Mouse (Mus musculus) spleen, adult 2 months (tissue): ENCODE results near the gene Prss8. TPM values are rescaled to one million over a fixed set of nuclear protein-coding genes. Genes with fewer than 3 reads are reported as not detected.

Experiments
- DNase-seq, 2 experiments: peaks; one replicate each; pipeline versions ENCODE4 v3.0.0 to v3.0.0-alpha.2; 2012 to 2021; ENCODE audit warnings: low spot score in 2 of 2, low read depth in 1 of 2
- H3K27ac ChIP-seq: fragments of 200-500 bp; 2 replicates; pipeline ENCODE4 v1.5.1; 2012; ENCODE audit warnings: low read length, inconsistent platforms; ENCODE audit not compliant: insufficient read depth
- H3K27me3 ChIP-seq: fragments of 200-500 bp; 2 replicates; pipeline ENCODE4 v1.6.1; 2012; ENCODE audit warnings: mild to moderate bottlenecking, moderate library complexity, low read length, inconsistent platforms; ENCODE audit not compliant: control insufficient read depth, insufficient read depth
- H3K36me3 ChIP-seq: fragments of 200-500 bp; 2 replicates; pipeline ENCODE4 v1.6.1; 2012; ENCODE audit warnings: mild to moderate bottlenecking, low read length, inconsistent platforms; ENCODE audit not compliant: control insufficient read depth, insufficient read depth
- H3K4me1 ChIP-seq: fragments of 200-500 bp; 2 replicates; pipeline ENCODE4 v1.6.1; 2011; ENCODE audit warnings: inconsistent platforms; ENCODE audit not compliant: control insufficient read depth, insufficient read depth, insufficient read length
- H3K4me3 ChIP-seq: fragments of 200-500 bp; 2 replicates; pipeline ENCODE4 v1.5.1; 2011; ENCODE audit warnings: mild to moderate bottlenecking, inconsistent platforms; ENCODE audit not compliant: insufficient read depth, insufficient read length; ENCODE audit errors: extremely low read depth
- CTCF ChIP-seq: fragments of 200-500 bp; IDR thresholded peaks from 2 replicates; pipeline ENCODE4 v1.5.1; 2011; ENCODE audit warnings: mild to moderate bottlenecking, inconsistent platforms; ENCODE audit not compliant: insufficient read depth, insufficient read length, insufficient replicate concordance; ENCODE audit errors: extremely low read depth
- POLR2A ChIP-seq: fragments of 200-500 bp; IDR thresholded peaks from 2 replicates; pipeline ENCODE4 v1.6.1; 2011; ENCODE audit warnings: low read depth, low read length, inconsistent platforms
- WGBS: fragments of 180-500 bp; shearing (Covaris S2); methylation state at CpG from one replicate; pipeline ENCODE4 v1.1.7; 2018; 5-methylcytosine and 5-hydroxymethylcytosine counted together
- polyA plus RNA-seq: library from polyadenylated mRNA; depleted of rRNA; stranded (reverse); fragments of >200 nt; gene quantifications from 2 replicates; pipeline ENCODE4 v1.2.3, GENCODE M21; 2012; rRNA removed

Prss8 gene
- polyA plus RNA-seq, 1 experiment, result 3.7 TPM

DNA sequence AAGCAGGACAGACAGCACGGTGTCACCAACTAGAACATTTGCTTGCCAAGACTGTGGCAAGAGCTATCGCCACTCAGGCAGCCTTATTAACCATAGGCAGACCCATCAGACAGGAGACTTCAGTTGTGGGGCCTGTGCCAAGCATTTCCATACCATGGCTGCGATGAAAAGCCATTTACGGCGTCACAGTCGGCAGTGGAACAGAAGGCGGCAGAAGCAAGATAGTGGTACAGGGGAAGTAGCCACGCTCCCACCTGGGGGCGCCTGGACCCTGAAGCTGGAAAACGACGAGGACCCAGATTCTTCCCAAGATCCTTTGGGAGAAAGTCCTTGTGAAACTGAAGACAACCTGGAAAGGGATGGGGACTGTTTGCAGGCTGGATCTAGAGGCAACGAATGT, 49.5 kb downstream of the Prss8 start:
- WGBS, result 95% methylated on average over 12 of the region's 12 CpGs
- TF ChIP-seq POLR2A (no peak), CTCF (no peak)
- no peak overlapping the region for H3K4me3 ChIP-seq
- H3K27me3 ChIP-seq, result no peaks in the 10 kb centered on the region
- H3K36me3 ChIP-seq, result peaks cover 46% of the 10 kb centered on the region
- no peak overlapping the region for H3K27ac ChIP-seq
- no peak for DNase-seq
- H3K4me1 ChIP-seq, result peaks cover 3% of the 10 kb centered on the region; the same call in 1 of the 2 replicates

DNA sequence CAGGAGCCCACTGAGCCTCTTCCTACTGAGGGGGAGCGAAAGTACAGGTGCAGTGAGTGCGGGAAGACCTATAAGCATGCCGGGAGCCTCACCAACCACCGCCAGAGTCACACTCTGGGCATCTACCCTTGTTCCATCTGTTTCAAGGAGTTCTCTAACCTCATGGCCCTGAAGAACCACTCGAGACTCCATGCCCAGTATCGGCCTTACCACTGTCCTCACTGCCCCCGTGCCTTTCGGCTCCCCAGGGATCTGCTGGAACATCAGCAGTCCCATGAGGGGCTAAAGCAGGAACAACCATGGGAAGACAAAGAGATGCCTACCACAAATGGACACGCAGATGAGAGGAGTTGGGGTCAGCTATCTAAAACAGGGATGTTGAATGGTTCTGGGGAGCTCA, 50.6 kb downstream of the Prss8 start:
- no peak for DNase-seq
- Histone ChIP-seq H3K36me3 (peaks cover 44% of the 10 kb centered on the region), H3K27ac (no peak overlapping the region), H3K27me3 (no peaks in the 10 kb centered on the region), H3K4me1 (peaks cover 8% of the 10 kb centered on the region; the same call in 1 of the 2 replicates), H3K4me3 (no peak overlapping the region)
- WGBS, result 99% methylated on average over 9 of the region's 9 CpGs
- TF ChIP-seq POLR2A, result no peak
- no peak for TF ChIP-seq CTCF

DNA sequence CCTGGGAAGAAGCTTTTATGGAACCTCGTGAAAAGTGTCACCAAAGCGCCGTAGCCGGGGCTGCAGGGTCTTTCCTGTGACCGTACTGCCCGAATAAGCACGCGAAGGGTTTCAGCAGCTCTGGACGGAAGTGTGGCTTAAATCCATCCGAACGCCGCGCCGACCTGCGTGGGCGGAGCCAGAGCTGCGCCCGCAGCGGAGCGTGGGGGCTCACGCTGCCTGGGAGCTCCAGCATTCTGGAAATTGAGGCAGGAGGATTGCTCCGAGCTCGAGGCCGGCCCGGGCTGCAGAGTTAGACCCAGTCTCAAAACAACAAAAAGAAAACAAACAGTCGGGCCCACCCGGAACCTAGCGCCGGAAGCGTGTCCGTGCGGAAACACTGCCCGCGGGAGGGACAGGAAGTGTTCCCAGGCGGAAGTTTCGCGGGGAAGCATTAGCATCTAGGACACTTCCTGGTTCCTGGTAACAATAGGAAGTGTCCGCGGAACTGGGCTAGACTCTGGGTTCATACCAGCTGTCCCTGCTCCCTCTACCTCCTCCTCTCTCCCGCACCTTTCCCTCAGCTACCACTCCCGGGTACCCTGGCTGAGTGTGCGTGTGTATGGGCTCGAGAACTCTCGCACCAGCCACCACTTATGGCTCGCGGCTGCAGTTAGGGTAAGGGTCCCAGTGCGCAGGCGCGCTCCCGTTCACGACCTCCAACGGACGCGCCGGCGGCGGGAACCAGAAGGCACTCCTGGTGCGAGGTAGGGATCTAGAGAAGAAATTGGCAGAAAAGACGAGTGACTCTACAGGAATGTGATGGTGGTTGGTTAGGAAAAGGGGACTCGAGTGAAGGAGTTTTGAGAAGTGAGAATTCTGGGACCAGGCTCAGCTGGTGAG, 53.2 kb downstream of the Prss8 start, which contains the start of gene Zfp668:
Gene Zfp668, minus strand, starts transcription at position 362 of the 882 bp plus-strand sequence.
- peak; percentile 83 to 86 for DNase-seq
- H3K36me3 ChIP-seq, result peaks cover 27% of the 10 kb centered on the region
- peak within 1 kb of the TSS; percentile 80 for H3K4me3 ChIP-seq
- H3K27me3 ChIP-seq, result no peaks in the 10 kb centered on the region
- WGBS, result under 1% methylated on average over 60 of the region's 60 CpGs
- TF ChIP-seq POLR2A (peak; percentile 51; the same call in 1 of the 2 replicates), CTCF (no peak)
- peaks cover 12% of the 10 kb centered on the region; the same call in 1 of the 2 replicates for H3K4me1 ChIP-seq
- peak within 1 kb of the TSS; percentile 98 for H3K27ac ChIP-seq

DNA sequence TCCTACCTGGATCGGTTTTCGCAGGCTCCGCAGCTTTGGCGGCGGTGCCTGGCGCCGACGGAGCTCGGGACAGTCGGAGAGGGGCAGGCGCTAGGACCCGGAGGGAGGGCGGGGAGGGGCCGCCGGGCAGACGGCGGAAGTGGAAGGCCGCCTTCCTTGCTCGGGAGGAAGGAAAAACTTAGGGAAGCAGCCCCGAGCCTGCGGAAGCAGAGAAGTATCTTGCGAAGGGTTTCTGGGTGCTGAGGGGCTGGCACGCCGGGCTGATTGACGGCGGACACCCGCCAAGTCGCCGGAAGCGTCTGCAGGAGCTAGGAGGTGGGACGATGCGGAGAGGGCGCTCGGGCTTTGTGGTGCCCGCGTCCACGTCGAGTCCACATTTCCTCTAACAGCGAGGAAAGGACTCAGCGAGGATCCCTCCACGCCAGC, 53.9 kb downstream of the Prss8 start, which contains the start of gene Zfp646:
Gene Zfp646, plus strand, starts transcription at position 181 of the 426 bp plus-strand sequence.
- peak; percentile 66 to 68 for DNase-seq
- WGBS, result under 1% methylated on average over 40 of the region's 41 CpGs
- TF ChIP-seq POLR2A (peak; percentile 58), CTCF (no peak)
- H3K4me1 ChIP-seq, result peaks cover 12% of the 10 kb centered on the region; the same call in 1 of the 2 replicates
- peak within 1 kb of the TSS; percentile 80 for H3K4me3 ChIP-seq
- no peaks in the 10 kb centered on the region for H3K27me3 ChIP-seq
- H3K27ac ChIP-seq, result peak within 1 kb of the TSS; percentile 98
- peaks cover 23% of the 10 kb centered on the region for H3K36me3 ChIP-seq

Other genes starting within 250 kb of the Prss8 start
- gene Bcl7c, start 221.2 kb downstream of the Prss8 start, polyA plus RNA-seq, result 17.7 and 26.1 TPM in 2 replicates
- 0.91 and 1.4 TPM in 2 replicates for gene Ctf1, start 217.4 kb downstream of the Prss8 start, polyA plus RNA-seq
- gene Ctf2, start 197.9 kb downstream of the Prss8 start, polyA plus RNA-seq, result not detected in 2 replicates
- 17.4 and 23.6 TPM in 2 replicates for gene Fbxl19, start 185.6 kb downstream of the Prss8 start, polyA plus RNA-seq
- 50.3 and 62.9 TPM in 2 replicates for gene Orai3, start 160.3 kb downstream of the Prss8 start, polyA plus RNA-seq
- 13.9 and 14.9 TPM in 2 replicates for gene Setd1a, start 153.4 kb downstream of the Prss8 start, polyA plus RNA-seq
- not detected in 2 replicates for gene Gm49388, start 144.5 kb downstream of the Prss8 start, polyA plus RNA-seq
- gene Hsd3b7, start 129.5 kb downstream of the Prss8 start, polyA plus RNA-seq, result 22.7 and 23.6 TPM in 2 replicates
- 54.7 and 66.5 TPM in 2 replicates for gene Stx4a, start 105.8 kb downstream of the Prss8 start, polyA plus RNA-seq
- 1.2 and 1.4 TPM in 2 replicates for gene Stx1b, start 105.6 kb downstream of the Prss8 start, polyA plus RNA-seq
- gene Zfp646, start 53.9 kb downstream of the Prss8 start, polyA plus RNA-seq, result 27.2 and 30.7 TPM in 2 replicates
- gene Zfp668, start 53.3 kb downstream of the Prss8 start, polyA plus RNA-seq, result 8.6 and 10.4 TPM in 2 replicates
- 1.4 and 1.7 TPM in 2 replicates for gene Prss53, start 39.1 kb downstream of the Prss8 start, polyA plus RNA-seq
- not detected in 2 replicates for gene Gm21974, start 34.6 kb downstream of the Prss8 start, polyA plus RNA-seq
- 46.1 and 61.2 TPM in 2 replicates for gene Vkorc1, start 34.5 kb downstream of the Prss8 start, polyA plus RNA-seq
- gene Bckdk, start 26.0 kb downstream of the Prss8 start, polyA plus RNA-seq, result 59.9 and 70.8 TPM in 2 replicates
- gene Kat8, start 17.6 kb downstream of the Prss8 start, polyA plus RNA-seq, result 11.3 and 12.2 TPM in 2 replicates
- gene Prss36, start 16.6 kb upstream of the Prss8 start, polyA plus RNA-seq, result 4.4 and 6.0 TPM in 2 replicates
- gene Fus, start 37.4 kb upstream of the Prss8 start, polyA plus RNA-seq, result 239 and 285 TPM in 2 replicates
- 98.6 and 100 TPM in 2 replicates for gene Pycard, start 63.8 kb upstream of the Prss8 start, polyA plus RNA-seq
- gene Trim72, start 73.8 kb upstream of the Prss8 start, polyA plus RNA-seq, result 0.19 and 0.33 TPM in 2 replicates
- gene Itgam, start 132.5 kb upstream of the Prss8 start, polyA plus RNA-seq, result 11.1 and 26.4 TPM in 2 replicates
- gene Gm49368, start 132.6 kb upstream of the Prss8 start, polyA plus RNA-seq, result 0.40 and 0.61 TPM in 2 replicates
- gene Itgax, start 199.4 kb upstream of the Prss8 start, polyA plus RNA-seq, result 28.4 and 29.5 TPM in 2 replicates
- 50.9 and 61.3 TPM in 2 replicates for gene Itgad, start 224.3 kb upstream of the Prss8 start, polyA plus RNA-seq